16 mouse cellular contexts compared by ENCODE assay signal in the genomic region with DNA sequence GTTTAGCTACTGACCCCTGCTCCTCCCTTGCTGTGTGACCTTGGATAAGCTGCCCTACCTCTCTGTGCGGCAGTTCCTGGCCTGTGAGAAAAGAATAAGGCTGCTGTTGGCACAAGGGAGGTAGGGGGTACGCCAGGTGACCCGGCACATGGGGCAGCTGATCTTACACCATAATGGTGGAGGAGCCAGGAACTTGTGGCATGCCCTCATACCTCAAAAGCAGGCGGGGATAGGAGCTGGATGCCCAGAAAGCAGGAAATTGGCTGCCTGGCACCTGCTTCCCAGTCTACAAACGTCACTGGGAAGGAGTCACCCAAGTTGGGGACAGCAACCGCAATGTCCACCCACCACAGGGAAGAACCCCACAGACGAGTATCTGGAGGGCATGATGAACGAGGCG. TPM values are rescaled to one million over a fixed set of nuclear protein-coding genes. Genes with fewer than 3 reads are reported as not detected.
A peak's percentile ranks its signal among the peaks of the same experiment; 100 is the strongest.
DNase-seq lines count a peak whose midpoint lies in the region; ATAC-seq and TF ChIP-seq lines count a peak whose summit lies in the region.
"Had no signal": no experiment of that assay in that cellular context is flagged by ENCODE, and none has a peak within 500 bp of the region (broad histone marks: within the 10 kb centered on the region; RNA-seq: fewer than 3 reads in every experiment).

No protein-coding gene starts in this region.

- H3K9ac ChIP-seq in forebrain, embryonic 13.5 days = 0 out of 2 replicates have a peak overlapping the region, but pooled peaks have one; percentile 26
- H3K9ac ChIP-seq in forebrain, embryonic 12.5 days = no peak overlapping the region
- H3K9ac ChIP-seq in liver, embryonic 11.5 days (ENCODE audit: low read depth, low read length) = no peak overlapping the region; the same call in 1 of the 2 replicates
- no peak overlapping the region for H3K9ac ChIP-seq in liver, postnatal 0 days (replicated peaks)
- no peak overlapping the region for H3K9ac ChIP-seq in liver, embryonic 16.5 days (ENCODE audit: low read depth, low read length)
- H3K9ac ChIP-seq: hindbrain, embryonic 12.5 days had no signal

- WGBS in forebrain, embryonic 13.5 days = 78% methylated on average over 9 of the region's 9 CpGs
- WGBS in forebrain, embryonic 12.5 days = 83% methylated on average over 9 of the region's 9 CpGs
- WGBS in liver, embryonic 11.5 days = 74% methylated on average over 9 of the region's 9 CpGs
- 66% methylated on average over 9 of the region's 9 CpGs for WGBS in liver, postnatal 0 days (ENCODE audit: insufficient replicate concordance)
- WGBS in liver, embryonic 16.5 days (ENCODE audit: insufficient replicate concordance) = 68% methylated on average over 9 of the region's 9 CpGs

- H3K27me3 ChIP-seq in forebrain, embryonic 13.5 days = peaks cover 6% of the 10 kb centered on the region; the same call in 1 of the 2 replicates
- peaks cover 15% of the 10 kb centered on the region for H3K27me3 ChIP-seq in forebrain, embryonic 12.5 days
- H3K27me3 ChIP-seq in liver, embryonic 11.5 days (replicated peaks; ENCODE audit: control insufficient read depth, insufficient read depth, low read length) = peaks cover 10% of the 10 kb centered on the region
- H3K27me3 ChIP-seq in liver, postnatal 0 days (ENCODE audit: insufficient read depth, low read length) = peaks cover 10% of the 10 kb centered on the region; the same call in 1 of the 2 replicates
- peaks cover 2% of the 10 kb centered on the region; the same call in 1 of the 2 replicates for H3K27me3 ChIP-seq in G1E (ENCODE audit: insufficient read depth, low read length)
- H3K27me3 ChIP-seq in liver, embryonic 16.5 days (ENCODE audit: control insufficient read depth, insufficient read depth, low read depth, low read length) = peaks cover 3% of the 10 kb centered on the region

- no peaks in the 10 kb centered on the region for H3K9me3 ChIP-seq in forebrain, embryonic 13.5 days (replicated peaks)
- H3K9me3 ChIP-seq in forebrain, embryonic 12.5 days = no peaks in the 10 kb centered on the region
- no peaks in the 10 kb centered on the region for H3K9me3 ChIP-seq in liver, embryonic 11.5 days (ENCODE audit: control insufficient read depth, low read length)
- no peaks in the 10 kb centered on the region for H3K9me3 ChIP-seq in liver, postnatal 0 days (ENCODE audit: low read length)
- H3K9me3 ChIP-seq in G1E (replicated peaks) = 0 out of 2 replicates have a peak, but pooled peaks cover 2% of the 10 kb centered on the region
- H3K9me3 ChIP-seq in liver, embryonic 16.5 days (replicated peaks; ENCODE audit: control insufficient read depth, low read length) = no peaks in the 10 kb centered on the region
- H3K9me3 ChIP-seq: hindbrain, embryonic 12.5 days had no signal

- H3K36me3 ChIP-seq in forebrain, embryonic 13.5 days (ENCODE audit: poor library complexity, severe bottlenecking) = no peaks in the 10 kb centered on the region
- no peaks in the 10 kb centered on the region for H3K36me3 ChIP-seq in forebrain, embryonic 12.5 days (replicated peaks)
- no peaks in the 10 kb centered on the region for H3K36me3 ChIP-seq in liver, embryonic 11.5 days (ENCODE audit: control insufficient read depth, insufficient read depth, low read length)
- no peaks in the 10 kb centered on the region for H3K36me3 ChIP-seq in liver, postnatal 0 days (replicated peaks; ENCODE audit: insufficient read depth, low read length)
- H3K36me3 ChIP-seq in G1E (replicated peaks) = no peaks in the 10 kb centered on the region
- no peaks in the 10 kb centered on the region for H3K36me3 ChIP-seq in liver, embryonic 16.5 days (ENCODE audit: control insufficient read depth, insufficient read depth)
- H3K36me3 ChIP-seq: hindbrain, embryonic 12.5 days had no signal

- TF ChIP-seq EP300 in liver, postnatal 0 days (IDR thresholded peaks at IDR 0.05; ENCODE audit: low read depth) = no peak

- H3K4me3 ChIP-seq in forebrain, embryonic 13.5 days = no peak overlapping the region
- no peak overlapping the region for H3K4me3 ChIP-seq in forebrain, embryonic 12.5 days (replicated peaks)
- H3K4me3 ChIP-seq in liver, embryonic 11.5 days (ENCODE audit: low read depth, low read length) = no peak overlapping the region
- no peak overlapping the region for H3K4me3 ChIP-seq in liver, postnatal 0 days (ENCODE audit: low read depth, low read length)
- peak overlapping the region; percentile 10; the same call in 1 of the 2 replicates for H3K4me3 ChIP-seq in G1E (ENCODE audit: low read depth, low read length)
- no peak overlapping the region for H3K4me3 ChIP-seq in liver, embryonic 16.5 days (ENCODE audit: low read depth, low read length)
- H3K4me3 ChIP-seq: hindbrain, embryonic 12.5 days had no signal

- no peak for TF ChIP-seq CTCF in liver, postnatal 0 days (IDR thresholded peaks at IDR 0.05; ENCODE audit: low read depth)
- TF ChIP-seq CTCF in G1E (IDR thresholded peaks at IDR 0.05; ENCODE audit: low read depth, low read length) = no peak

- intact Hi-C loops in left cerebral cortex, postnatal 25 days (cut with DNase I) = loop anchor here (5.0 kb wide), 1 partner anchor 47 kb away; no protein-coding TSS in a partner anchor

- no peak overlapping the region for H3K4me2 ChIP-seq in forebrain, embryonic 13.5 days
- H3K4me2 ChIP-seq in forebrain, embryonic 12.5 days = no peak overlapping the region
- no peak overlapping the region; the same call in 1 of the 2 replicates for H3K4me2 ChIP-seq in liver, embryonic 11.5 days
- H3K4me2 ChIP-seq in liver, postnatal 0 days (ENCODE audit: low read depth, low read length) = no peak overlapping the region
- peak overlapping the region; percentile 34; the same call in 1 of the 2 replicates for H3K4me2 ChIP-seq in liver, embryonic 16.5 days (ENCODE audit: low read depth, low read length)
- H3K4me2 ChIP-seq: hindbrain, embryonic 12.5 days had no signal

- H3K27ac ChIP-seq in forebrain, embryonic 13.5 days = no peak overlapping the region
- H3K27ac ChIP-seq in forebrain, embryonic 12.5 days = no peak overlapping the region
- H3K27ac ChIP-seq in liver, embryonic 11.5 days (ENCODE audit: low read depth, low read length) = no peak overlapping the region
- H3K27ac ChIP-seq in liver, postnatal 0 days (ENCODE audit: low read depth) = no peak overlapping the region
- H3K27ac ChIP-seq in liver, embryonic 16.5 days (ENCODE audit: low read length) = no peak overlapping the region
- H3K27ac ChIP-seq: hindbrain, embryonic 12.5 days; kidney, postnatal 0 days had no signal

- H3K4me1 ChIP-seq in forebrain, embryonic 13.5 days = peaks cover 14% of the 10 kb centered on the region
- peaks cover 22% of the 10 kb centered on the region for H3K4me1 ChIP-seq in forebrain, embryonic 12.5 days
- H3K4me1 ChIP-seq in liver, embryonic 11.5 days (replicated peaks; ENCODE audit: control insufficient read depth, insufficient read depth, low read length) = peaks cover 72% of the 10 kb centered on the region
- H3K4me1 ChIP-seq in liver, postnatal 0 days (ENCODE audit: insufficient read depth) = peaks cover 36% of the 10 kb centered on the region
- peaks cover 95% of the 10 kb centered on the region for H3K4me1 ChIP-seq in G1E (ENCODE audit: insufficient read depth, low read depth, low read length)
- H3K4me1 ChIP-seq in liver, embryonic 16.5 days (ENCODE audit: control insufficient read depth, low read depth, low read length) = peaks cover 58% of the 10 kb centered on the region

- peak; percentile 30 for DNase-seq in liver, embryonic 11.5 days (ENCODE audit: low spot score)
- DNase-seq in liver, postnatal 0 days = no peak
- DNase-seq in G1E (ENCODE audit: low spot score) = no peak
- DNase-seq in left cerebral cortex, postnatal 25 days (ENCODE audit: low spot score in 2 of 2) = no peak
- no peak for DNase-seq in layer of hippocampus, postnatal 14 days (ENCODE audit: low spot score in 2 of 2)
- DNase-seq: adrenal gland, adult 8-10 months; cerebellum, postnatal 14 days; left cerebral cortex, postnatal 4 days; right cerebral cortex, adult 18-20 months; thymus, postnatal 36 days had no signal

- no peak for ATAC-seq in forebrain, embryonic 13.5 days
- ATAC-seq in forebrain, embryonic 12.5 days (ENCODE audit: low FRiP score) = no peak
- no peak for ATAC-seq in liver, embryonic 11.5 days (replicated peaks; ENCODE audit: low FRiP score)
- ATAC-seq in liver, postnatal 0 days = no peak
- no peak for ATAC-seq in G1E (ENCODE audit: extremely low read depth, insufficient number of reproducible peaks, low FRiP score, poor library complexity, severe bottlenecking)
- ATAC-seq in liver, embryonic 16.5 days (ENCODE audit: low read depth) = no peak
- ATAC-seq: inflammation-experienced regulatory T-cells, adult 6 months had no signal

RNA-seq across cellular contexts. Expression of a gene that starts 4.9 kb away (rescaled TPM):
- polyA plus RNA-seq in forebrain, embryonic 13.5 days (2015; fragmentation: Nextera tagmentation; extraction: Ambion mirVana) = 28.1 and 28.4 TPM in 2 replicates
- polyA plus RNA-seq in forebrain, embryonic 12.5 days (2016; fragmentation: Nextera tagmentation; extraction: Ambion mirVana) = 61.4 and 95.4 TPM in 2 replicates
- polyA plus RNA-seq in liver, embryonic 11.5 days (2014; fragmentation: Nextera tagmentation; extraction: Ambion mirVana) = 98.9 and 115 TPM in 2 replicates
- polyA plus RNA-seq in liver, postnatal 0 days (2015; fragmentation: Nextera tagmentation; extraction: Ambion mirVana) = 50.4 and 51.2 TPM in 2 replicates
- total RNA-seq in G1E (2014; fragmentation: Nextera tagmentation) (not detected in 2 replicates), G1E (2017) (1.3 TPM in 1 of 2 replicates, not detected in the other)
- 0.43 and 0.44 TPM in 2 replicates for polyA plus RNA-seq in G1E (2012)
- 43.0 and 56.1 TPM in 2 replicates for polyA plus RNA-seq in liver, embryonic 16.5 days (2015; fragmentation: Nextera tagmentation; extraction: Ambion mirVana)
- total RNA-seq in left cerebral cortex, postnatal 25 days (2021) = 10 to 100 TPM; 14.7 to 16.1 TPM
- 10 to 100 TPM; 22.3 to 24.9 TPM for total RNA-seq in layer of hippocampus, postnatal 14 days (2021)
- polyA plus RNA-seq: inflammation-experienced regulatory T-cells, adult 6 months had no signal

RNA-seq across cellular contexts. Expression of a gene that starts 59.7 kb away (rescaled TPM):
- polyA plus RNA-seq in forebrain, embryonic 13.5 days (2015; fragmentation: Nextera tagmentation; extraction: Ambion mirVana) = 63.3 and 73.3 TPM in 2 replicates
- 88.3 and 89.3 TPM in 2 replicates for polyA plus RNA-seq in forebrain, embryonic 12.5 days (2016; fragmentation: Nextera tagmentation; extraction: Ambion mirVana)
- 33.3 and 40.0 TPM in 2 replicates for polyA plus RNA-seq in liver, embryonic 11.5 days (2014; fragmentation: Nextera tagmentation; extraction: Ambion mirVana)
- 4.9 and 5.1 TPM in 2 replicates for polyA plus RNA-seq in liver, postnatal 0 days (2015; fragmentation: Nextera tagmentation; extraction: Ambion mirVana)
- 22.8 and 25.7 TPM in 2 replicates for total RNA-seq in G1E (2014; fragmentation: Nextera tagmentation)
- total RNA-seq in G1E (2017) = 24.9 and 26.7 TPM in 2 replicates
- 60.6 and 77.6 TPM in 2 replicates for polyA plus RNA-seq in G1E (2012)
- 5.1 and 5.4 TPM in 2 replicates for polyA plus RNA-seq in liver, embryonic 16.5 days (2015; fragmentation: Nextera tagmentation; extraction: Ambion mirVana)
- 1 to 10 TPM in 1 of 2 experiments, under 1 TPM in 1; 0.69 to 1.0 TPM for total RNA-seq in left cerebral cortex, postnatal 25 days (2021)
- total RNA-seq in layer of hippocampus, postnatal 14 days (2021) = 1 to 10 TPM; 2.7 to 3.0 TPM

Comparison
In these comparisons a context has a peak if more than half of its experiments do, and no peak if none do; other contexts are left out.
1. RNA of a gene that starts 4.9 kb away (polyA plus RNA-seq): 98.9 to 115 TPM in liver, embryonic 11.5 days, 61.4 to 95.4 TPM in forebrain, embryonic 12.5 days, 43.0 to 56.1 TPM in liver, embryonic 16.5 days, 50.4 to 51.2 TPM in liver, postnatal 0 days and 28.1 to 28.4 TPM in forebrain, embryonic 13.5 days; 0.43 to 0.44 TPM in G1E; every median in the first group is over 10 times any median in the second.